Mouse (Mus musculus): Measurements from ENCODE around the gene Eef1akmt1. TPM values are rescaled to one million over a fixed set of nuclear protein-coding genes. Genes with fewer than 3 reads are reported as not detected.

Eef1akmt1 gene
- polyA plus RNA-seq, 1 experiment from 2014 or later = 59.5 TPM

- DNase-seq (ENCODE audit: low spot score) (no peak), ATAC-seq (ENCODE audit: low FRiP score, low TSS enrichment) (no peak)
- H3K9ac ChIP-seq (ENCODE audit: low read length) = no peak overlapping the region
- H3K27ac ChIP-seq (replicated peaks) = no peak overlapping the region
- no peaks in the 10 kb centered on the region for H3K36me3 ChIP-seq (ENCODE audit: control insufficient read depth, insufficient read depth, low read length)
- H3K4me3 ChIP-seq (ENCODE audit: low read depth, low read length) = no peak overlapping the region
- WGBS = 62% methylated on average over 5 of the region's 5 CpGs
- no peaks in the 10 kb centered on the region for H3K9me3 ChIP-seq (ENCODE audit: control insufficient read depth, low read length)
- no peak for TF ChIP-seq EP300 (optimal IDR thresholded peaks at IDR 0.05)
- TF ChIP-seq CTCF (IDR thresholded peaks at IDR 0.05; ENCODE audit: low read depth) = no peak
- H3K27me3 ChIP-seq (ENCODE audit: control insufficient read depth, insufficient read depth, low read length) = no peaks in the 10 kb centered on the region
- peaks cover 5% of the 10 kb centered on the region for H3K4me1 ChIP-seq (replicated peaks; ENCODE audit: control insufficient read depth, insufficient read depth)
- no peak overlapping the region for H3K4me2 ChIP-seq (replicated peaks; ENCODE audit: low read depth)
Observed at GRCm38 (mm10) chr14:57529786-57530515, 41.5 kb downstream of the Eef1akmt1 start.

DNA sequence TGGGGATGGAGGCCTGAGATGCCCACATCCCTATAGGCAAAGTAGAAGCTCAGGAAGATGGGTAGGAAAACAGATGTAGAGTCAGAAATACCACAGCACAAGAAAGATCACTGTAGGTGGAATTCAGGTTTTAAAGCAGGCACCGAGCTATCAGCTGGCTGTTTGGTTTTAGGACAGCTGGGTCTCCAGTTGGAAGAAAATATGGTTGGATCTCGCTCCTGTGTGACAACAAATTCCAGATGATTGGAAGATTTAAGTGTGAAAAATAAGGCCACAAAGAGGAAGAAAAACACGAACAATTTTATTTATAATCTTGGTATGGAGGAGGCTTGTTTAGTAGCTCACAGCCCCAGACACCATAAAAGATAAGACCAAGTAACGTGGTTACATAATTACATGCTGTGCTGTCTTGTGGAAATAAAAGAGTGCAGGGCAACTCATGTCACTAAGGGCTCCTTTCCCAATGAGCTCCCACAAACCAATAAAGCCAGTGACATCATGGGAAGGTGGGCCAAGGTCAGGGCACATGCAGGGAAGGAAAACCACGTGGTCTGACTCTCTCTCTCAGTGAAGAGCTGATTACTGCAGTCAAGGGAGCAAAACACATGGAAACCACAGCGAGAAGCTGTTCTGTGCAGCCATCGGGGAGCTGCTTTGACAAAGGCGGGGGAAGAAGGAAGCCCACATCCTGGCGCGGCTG lies 42.2 kb downstream of the Eef1akmt1 start:
- no peak overlapping the region for H3K9ac ChIP-seq (ENCODE audit: low read length)
- no peaks in the 10 kb centered on the region for H3K9me3 ChIP-seq (ENCODE audit: control insufficient read depth, low read length)
- no peaks in the 10 kb centered on the region for H3K27me3 ChIP-seq (ENCODE audit: control insufficient read depth, insufficient read depth, low read length)
- no peaks in the 10 kb centered on the region for H3K36me3 ChIP-seq (ENCODE audit: control insufficient read depth, insufficient read depth, low read length)
- no peak overlapping the region for H3K4me3 ChIP-seq (ENCODE audit: low read depth, low read length)
- ATAC-seq (ENCODE audit: low FRiP score, low TSS enrichment) (no peak), DNase-seq (ENCODE audit: low spot score) (no peak)
- H3K4me2 ChIP-seq (replicated peaks; ENCODE audit: low read depth) = no peak overlapping the region
- TF ChIP-seq EP300 (optimal IDR thresholded peaks at IDR 0.05) = no peak
- no peak for TF ChIP-seq CTCF (IDR thresholded peaks at IDR 0.05; ENCODE audit: low read depth)
- no peak overlapping the region for H3K27ac ChIP-seq (replicated peaks)
- H3K4me1 ChIP-seq (replicated peaks; ENCODE audit: control insufficient read depth, insufficient read depth) = peaks cover 4% of the 10 kb centered on the region
- WGBS = 68% methylated on average over 10 of the region's 10 CpGs

DNA sequence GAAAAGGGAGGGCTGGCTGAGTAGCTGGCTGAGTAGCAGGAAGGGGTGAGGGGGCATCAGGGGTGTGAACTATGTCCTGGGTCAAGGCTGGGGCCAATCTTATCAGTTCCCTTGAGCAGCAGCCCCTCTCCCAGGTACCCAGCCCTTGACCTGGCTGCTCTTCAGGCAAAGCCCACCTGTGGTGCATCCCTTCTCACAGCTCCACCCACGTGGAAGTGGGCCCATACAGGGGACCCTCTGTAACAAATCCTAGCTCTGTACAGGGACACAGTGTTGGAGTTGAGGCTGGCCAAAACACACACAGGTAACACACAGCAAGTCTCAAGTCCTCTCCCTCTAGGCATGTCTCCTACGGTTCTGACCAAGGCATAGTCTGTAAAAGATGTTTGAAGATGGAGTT lies 43.8 kb downstream of the Eef1akmt1 start:
- H3K9me3 ChIP-seq (ENCODE audit: control insufficient read depth, low read length) = no peaks in the 10 kb centered on the region
- ATAC-seq (ENCODE audit: low FRiP score, low TSS enrichment) (no peak), DNase-seq (ENCODE audit: low spot score) (no peak)
- H3K27me3 ChIP-seq (ENCODE audit: control insufficient read depth, insufficient read depth, low read length) = no peaks in the 10 kb centered on the region
- H3K9ac ChIP-seq (ENCODE audit: low read length) = no peak overlapping the region
- no peaks in the 10 kb centered on the region for H3K36me3 ChIP-seq (ENCODE audit: control insufficient read depth, insufficient read depth, low read length)
- 50% methylated on average over 2 of the region's 2 CpGs for WGBS
- TF ChIP-seq EP300 (optimal IDR thresholded peaks at IDR 0.05) = no peak
- no peak for TF ChIP-seq CTCF (IDR thresholded peaks at IDR 0.05; ENCODE audit: low read depth)
- no peak overlapping the region for H3K4me2 ChIP-seq (replicated peaks; ENCODE audit: low read depth)
- no peaks in the 10 kb centered on the region for H3K4me1 ChIP-seq (replicated peaks; ENCODE audit: control insufficient read depth, insufficient read depth)
- no peak overlapping the region for H3K27ac ChIP-seq (replicated peaks)
- H3K4me3 ChIP-seq (ENCODE audit: low read depth, low read length) = no peak overlapping the region

DNA sequence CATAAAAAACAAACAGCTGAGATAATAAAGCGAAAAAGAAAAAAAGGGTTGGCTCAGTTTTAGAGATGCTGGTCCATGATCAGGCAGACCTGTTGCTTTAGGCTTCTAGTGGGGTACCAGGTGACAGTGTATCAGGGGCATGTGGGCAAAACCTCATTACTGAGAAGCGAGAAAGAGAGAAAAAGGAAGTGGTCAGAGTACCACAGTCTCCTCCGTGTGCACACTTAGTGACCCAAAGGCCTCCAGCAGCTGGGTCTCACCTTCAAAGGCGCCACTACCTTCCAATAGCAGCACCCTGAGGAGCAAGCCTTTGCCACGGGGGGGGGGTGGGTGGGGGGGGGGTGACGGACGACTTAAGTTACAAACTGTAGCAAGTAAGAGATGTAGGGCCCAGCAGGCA lies 44.3 kb downstream of the Eef1akmt1 start:
- Histone ChIP-seq H3K4me1 (replicated peaks; ENCODE audit: control insufficient read depth, insufficient read depth) (no peaks in the 10 kb centered on the region), H3K36me3 (ENCODE audit: control insufficient read depth, insufficient read depth, low read length) (no peaks in the 10 kb centered on the region), H3K4me3 (ENCODE audit: low read depth, low read length) (no peak overlapping the region), H3K27ac (replicated peaks) (no peak overlapping the region), H3K9me3 (ENCODE audit: control insufficient read depth, low read length) (no peaks in the 10 kb centered on the region), H3K4me2 (replicated peaks; ENCODE audit: low read depth) (no peak overlapping the region), H3K27me3 (ENCODE audit: control insufficient read depth, insufficient read depth, low read length) (no peaks in the 10 kb centered on the region), H3K9ac (ENCODE audit: low read length) (no peak overlapping the region)
- DNase-seq (ENCODE audit: low spot score) (no peak), ATAC-seq (ENCODE audit: low FRiP score, low TSS enrichment) (no peak)
- WGBS = 49% methylated on average over 6 of the region's 7 CpGs
- TF ChIP-seq EP300 (optimal IDR thresholded peaks at IDR 0.05) = no peak
- no peak for TF ChIP-seq CTCF (IDR thresholded peaks at IDR 0.05; ENCODE audit: low read depth)

- Histone ChIP-seq H3K4me3 (ENCODE audit: low read depth, low read length) (peak overlapping the region; percentile 73; the same call in 1 of the 2 replicates), H3K9ac (ENCODE audit: low read length) (no peak overlapping the region), H3K9me3 (ENCODE audit: control insufficient read depth, low read length) (no peaks in the 10 kb centered on the region), H3K36me3 (ENCODE audit: control insufficient read depth, insufficient read depth, low read length) (no peaks in the 10 kb centered on the region), H3K27ac (replicated peaks) (no peak overlapping the region), H3K4me1 (replicated peaks; ENCODE audit: control insufficient read depth, insufficient read depth) (no peaks in the 10 kb centered on the region), H3K27me3 (ENCODE audit: control insufficient read depth, insufficient read depth, low read length) (no peaks in the 10 kb centered on the region), H3K4me2 (replicated peaks; ENCODE audit: low read depth) (peak overlapping the region; percentile 88)
- TF ChIP-seq CTCF (IDR thresholded peaks at IDR 0.05; ENCODE audit: low read depth) (no peak), EP300 (optimal IDR thresholded peaks at IDR 0.05) (no peak)
- WGBS = 54% methylated on average over 10 of the region's 10 CpGs
- DNase-seq (ENCODE audit: low spot score) = no peak
- peak; percentile 18; the same call in 1 of the 2 replicates for ATAC-seq (ENCODE audit: low FRiP score, low TSS enrichment)
Observed at GRCm38 (mm10) chr14:57526050-57526623, 45.3 kb downstream of the Eef1akmt1 start.

Measured in stomach, postnatal 0 days (tissue).